Mouse (Mus musculus): ENCODE measurements around the gene Plac1. TPM values are rescaled to one million over a fixed set of nuclear protein-coding genes. Genes with fewer than 3 reads are reported as not detected.

Plac1 gene
- total and polyA plus RNA-seq, 2 experiments from 2014 or later: 1.9 TPM; not detected in 1

DNA sequence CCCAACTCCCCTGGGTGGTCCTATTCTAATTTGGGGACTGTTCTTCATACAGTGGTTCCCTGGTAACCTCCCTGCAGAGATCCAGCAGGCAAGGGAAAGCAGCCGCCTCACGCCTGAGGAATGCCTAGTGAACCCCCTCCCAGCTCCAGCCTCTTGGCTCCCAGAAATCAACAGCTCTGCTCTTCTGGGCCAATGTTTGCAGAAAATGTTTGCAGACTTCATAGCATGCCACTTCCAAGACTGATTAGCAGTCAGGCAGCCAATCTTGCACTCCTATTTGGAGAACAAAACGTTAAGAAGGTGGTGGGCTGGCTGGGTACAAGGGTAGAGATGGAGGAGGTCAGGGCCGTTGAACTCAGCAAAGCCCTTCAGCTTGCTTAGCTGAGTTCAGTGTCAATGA lies 78.3 kb downstream of the Plac1 start:
- ATAC-seq (ENCODE audit: insufficient read depth, low read depth) (no peak), DNase-seq (ENCODE audit: low spot score) (no peak)
- Histone ChIP-seq H3K9ac (replicated peaks; ENCODE audit: low read depth, low read length) (no peak overlapping the region), H3K27me3 (ENCODE audit: control insufficient read depth, insufficient read depth, low read length) (no peaks in the 10 kb centered on the region), H3K4me3 (ENCODE audit: low read depth, low read length) (no peak overlapping the region), H3K4me1 (ENCODE audit: control insufficient read depth, insufficient read depth) (peaks cover 8% of the 10 kb centered on the region; the same call in 1 of the 2 replicates), H3K27ac (ENCODE audit: low read depth) (peak overlapping the region; percentile 53), H3K9me3 (replicated peaks; ENCODE audit: control insufficient read depth, low read length) (no peaks in the 10 kb centered on the region), H3K36me3 (replicated peaks; ENCODE audit: control insufficient read depth, insufficient read depth, low read length) (no peaks in the 10 kb centered on the region), H3K4me2 (ENCODE audit: low read depth, low read length) (no peak overlapping the region)
- TF ChIP-seq EP300 (IDR thresholded peaks at IDR 0.05; ENCODE audit: low read depth) (no peak), CTCF (IDR thresholded peaks at IDR 0.05; ENCODE audit: low read depth) (no peak)
- WGBS: 34% methylated on average over 4 of the region's 4 CpGs

DNA sequence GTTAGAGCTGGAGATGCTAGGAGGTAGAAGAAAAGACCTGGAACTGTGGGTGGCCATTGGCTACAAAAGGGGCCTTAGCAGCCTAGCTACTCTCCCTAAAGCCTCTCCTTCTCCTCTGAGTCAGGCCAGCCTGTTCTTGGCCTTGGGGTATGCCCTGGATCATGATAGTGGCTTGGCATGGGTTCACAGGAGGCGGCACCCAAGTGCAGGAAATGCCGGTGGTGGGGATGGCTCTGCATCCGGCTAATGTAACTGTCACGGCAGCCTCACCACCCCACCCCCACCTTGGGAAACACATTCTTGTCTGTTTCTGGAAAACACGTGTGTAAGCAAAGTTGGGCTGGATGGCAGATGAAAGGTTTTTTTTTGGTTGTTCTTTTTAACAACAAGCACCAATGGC lies 78.8 kb downstream of the Plac1 start:
- Histone ChIP-seq H3K27me3 (ENCODE audit: control insufficient read depth, insufficient read depth, low read length) (no peaks in the 10 kb centered on the region), H3K4me2 (ENCODE audit: low read depth, low read length) (no peak overlapping the region), H3K9me3 (replicated peaks; ENCODE audit: control insufficient read depth, low read length) (no peaks in the 10 kb centered on the region), H3K27ac (ENCODE audit: low read depth) (peak overlapping the region; percentile 53; the same call in 1 of the 2 replicates), H3K4me1 (ENCODE audit: control insufficient read depth, insufficient read depth) (peaks cover 8% of the 10 kb centered on the region; the same call in 1 of the 2 replicates), H3K4me3 (ENCODE audit: low read depth, low read length) (no peak overlapping the region), H3K9ac (replicated peaks; ENCODE audit: low read depth, low read length) (no peak overlapping the region), H3K36me3 (replicated peaks; ENCODE audit: control insufficient read depth, insufficient read depth, low read length) (no peaks in the 10 kb centered on the region)
- ATAC-seq (ENCODE audit: insufficient read depth, low read depth) (peak; percentile 55), DNase-seq (ENCODE audit: low spot score) (peak; percentile 33)
- no peak for TF ChIP-seq CTCF (IDR thresholded peaks at IDR 0.05; ENCODE audit: low read depth)
- 0 out of 2 replicates have a peak, but pooled peaks have one; percentile 26 for TF ChIP-seq EP300 (IDR thresholded peaks at IDR 0.05; ENCODE audit: low read depth)
- 27% methylated on average over 5 of the region's 5 CpGs for WGBS

- DNase-seq (ENCODE audit: low spot score) (no peak), ATAC-seq (ENCODE audit: insufficient read depth, low read depth) (no peak)
- TF ChIP-seq CTCF (IDR thresholded peaks at IDR 0.05; ENCODE audit: low read depth) (no peak), EP300 (IDR thresholded peaks at IDR 0.05; ENCODE audit: low read depth) (no peak)
- Histone ChIP-seq H3K4me2 (ENCODE audit: low read depth, low read length) (no peak overlapping the region), H3K9me3 (replicated peaks; ENCODE audit: control insufficient read depth, low read length) (no peaks in the 10 kb centered on the region), H3K9ac (replicated peaks; ENCODE audit: low read depth, low read length) (no peak overlapping the region), H3K36me3 (replicated peaks; ENCODE audit: control insufficient read depth, insufficient read depth, low read length) (no peaks in the 10 kb centered on the region), H3K27me3 (ENCODE audit: control insufficient read depth, insufficient read depth, low read length) (no peaks in the 10 kb centered on the region), H3K4me1 (ENCODE audit: control insufficient read depth, insufficient read depth) (no peaks in the 10 kb centered on the region), H3K4me3 (ENCODE audit: low read depth, low read length) (no peak overlapping the region), H3K27ac (ENCODE audit: low read depth) (no peak overlapping the region)
- WGBS: 56% methylated on average over 2 of the region's 2 CpGs
Observed at GRCm38 (mm10) chrX:53148039-53148438, 91.9 kb downstream of the Plac1 start.

- Histone ChIP-seq H3K9ac (replicated peaks; ENCODE audit: low read depth, low read length) (no peak overlapping the region), H3K4me1 (ENCODE audit: control insufficient read depth, insufficient read depth) (no peaks in the 10 kb centered on the region), H3K4me2 (ENCODE audit: low read depth, low read length) (no peak overlapping the region), H3K27me3 (ENCODE audit: control insufficient read depth, insufficient read depth, low read length) (no peaks in the 10 kb centered on the region), H3K36me3 (replicated peaks; ENCODE audit: control insufficient read depth, insufficient read depth, low read length) (no peaks in the 10 kb centered on the region), H3K27ac (ENCODE audit: low read depth) (no peak overlapping the region), H3K4me3 (ENCODE audit: low read depth, low read length) (no peak overlapping the region), H3K9me3 (replicated peaks; ENCODE audit: control insufficient read depth, low read length) (no peaks in the 10 kb centered on the region)
- DNase-seq (ENCODE audit: low spot score) (no peak), ATAC-seq (ENCODE audit: insufficient read depth, low read depth) (no peak)
- TF ChIP-seq CTCF (IDR thresholded peaks at IDR 0.05; ENCODE audit: low read depth) (no peak), EP300 (IDR thresholded peaks at IDR 0.05; ENCODE audit: low read depth) (no peak)
- 37% methylated on average over 5 of the region's 5 CpGs for WGBS
Observed at GRCm38 (mm10) chrX:53146389-53146917, 93.5 kb downstream of the Plac1 start.

DNA sequence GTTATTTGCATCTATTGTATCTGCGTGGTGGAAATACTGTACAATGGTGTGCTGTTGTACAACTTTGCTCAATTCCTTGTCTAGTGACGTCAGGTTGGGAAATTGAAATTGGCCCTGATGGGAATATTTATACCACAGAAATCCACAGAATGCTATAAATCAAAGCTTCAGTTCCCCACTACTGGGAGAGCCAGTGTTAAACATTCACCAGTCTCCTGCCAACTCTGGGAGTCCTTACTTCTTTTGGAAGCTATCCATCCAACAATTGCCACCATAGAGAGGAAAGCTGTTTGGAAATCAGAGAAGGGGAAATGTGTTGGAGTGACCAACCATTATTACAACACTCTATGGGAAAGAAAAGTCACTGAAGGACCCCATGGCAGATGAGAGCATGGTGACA lies 100.3 kb downstream of the Plac1 start:
- no peaks in the 10 kb centered on the region for H3K27me3 ChIP-seq (ENCODE audit: control insufficient read depth, insufficient read depth, low read length)
- H3K4me3 ChIP-seq (ENCODE audit: low read depth, low read length): no peak overlapping the region
- 88% methylated on average over 2 of the region's 2 CpGs for WGBS
- H3K27ac ChIP-seq (ENCODE audit: low read depth): no peak overlapping the region
- no peak overlapping the region for H3K9ac ChIP-seq (replicated peaks; ENCODE audit: low read depth, low read length)
- no peaks in the 10 kb centered on the region for H3K36me3 ChIP-seq (replicated peaks; ENCODE audit: control insufficient read depth, insufficient read depth, low read length)
- no peak for TF ChIP-seq CTCF (IDR thresholded peaks at IDR 0.05; ENCODE audit: low read depth)
- no peak for TF ChIP-seq EP300 (IDR thresholded peaks at IDR 0.05; ENCODE audit: low read depth)
- no peaks in the 10 kb centered on the region for H3K4me1 ChIP-seq (ENCODE audit: control insufficient read depth, insufficient read depth)
- no peak for DNase-seq (ENCODE audit: low spot score)
- H3K4me2 ChIP-seq (ENCODE audit: low read depth, low read length): no peak overlapping the region
- no peaks in the 10 kb centered on the region for H3K9me3 ChIP-seq (replicated peaks; ENCODE audit: control insufficient read depth, low read length)
- ATAC-seq (ENCODE audit: insufficient read depth, low read depth): no peak

- H3K4me1 ChIP-seq (ENCODE audit: control insufficient read depth, insufficient read depth): no peaks in the 10 kb centered on the region
- ATAC-seq (ENCODE audit: insufficient read depth, low read depth) (no peak), DNase-seq (ENCODE audit: low spot score) (no peak)
- H3K9me3 ChIP-seq (replicated peaks; ENCODE audit: control insufficient read depth, low read length): no peaks in the 10 kb centered on the region
- H3K27me3 ChIP-seq (ENCODE audit: control insufficient read depth, insufficient read depth, low read length): no peaks in the 10 kb centered on the region
- no peak overlapping the region for H3K9ac ChIP-seq (replicated peaks; ENCODE audit: low read depth, low read length)
- H3K27ac ChIP-seq (ENCODE audit: low read depth): no peak overlapping the region
- no peak for TF ChIP-seq EP300 (IDR thresholded peaks at IDR 0.05; ENCODE audit: low read depth)
- TF ChIP-seq CTCF (IDR thresholded peaks at IDR 0.05; ENCODE audit: low read depth): no peak
- WGBS: 54% methylated on average over 2 of the region's 2 CpGs
- H3K4me3 ChIP-seq (ENCODE audit: low read depth, low read length): no peak overlapping the region
- no peak overlapping the region for H3K4me2 ChIP-seq (ENCODE audit: low read depth, low read length)
- H3K36me3 ChIP-seq (replicated peaks; ENCODE audit: control insufficient read depth, insufficient read depth, low read length): no peaks in the 10 kb centered on the region
Observed at GRCm38 (mm10) chrX:53137066-53137465, 102.8 kb downstream of the Plac1 start.

Measured in heart, postnatal 0 days (tissue).